Mouse (Mus musculus) erythroblast, embryonic 14.5 days (primary cell): Measurements from ENCODE around the gene Yy1.

Experiments
- GATA1 ChIP-seq: IDR thresholded peaks from 2 replicates; pipeline ENCODE4 v1.6.1; 2012; ENCODE audit warnings: low read length, inconsistent platforms, mixed read lengths
- TAL1 ChIP-seq: IDR thresholded peaks from 3 replicates; pipeline ENCODE4 v1.6.1; 2012; ENCODE audit warnings: low read length, inconsistent platforms, mixed read lengths

DNA sequence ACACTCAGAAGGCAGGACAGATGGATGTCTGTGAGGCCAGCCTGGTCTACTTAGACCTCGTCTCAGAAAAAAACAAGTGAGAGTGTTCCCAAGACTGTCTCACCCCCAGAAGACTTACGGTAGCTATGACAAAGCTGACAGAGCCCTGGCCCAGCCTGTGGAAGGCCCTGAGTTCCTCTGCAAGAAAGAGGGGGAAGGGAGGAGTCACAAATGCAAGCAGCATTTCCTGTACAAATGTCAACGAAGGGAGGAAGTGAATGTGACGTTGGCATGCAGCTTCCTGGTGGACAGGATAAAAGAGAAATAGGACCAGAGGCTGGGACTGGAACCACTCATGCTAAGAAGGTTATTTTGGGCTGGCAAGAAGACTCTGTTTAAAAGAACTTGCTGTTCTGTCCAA lies 31.6 kb upstream of the Yy1 start:
- no peak for TF ChIP-seq TAL1
- no peak for TF ChIP-seq GATA1
